Mouse (Mus musculus) brain, embryonic 14.5 days (tissue): Measurements from ENCODE around the gene Kcnip1.

Experiments
- CTCF ChIP-seq: fragments of 200-500 bp; IDR thresholded peaks from 2 replicates; pipeline ENCODE4 v1.5.1; 2012; ENCODE audit warnings: inconsistent platforms, mild to moderate bottlenecking, moderate library complexity, borderline replicate concordance; ENCODE audit not compliant: insufficient read depth, insufficient read length; ENCODE audit errors: extremely low read depth
- POLR2A ChIP-seq: fragments of 200-500 bp; IDR thresholded peaks from 2 replicates; pipeline ENCODE4 v1.6.1; 2012; ENCODE audit warnings: mild to moderate bottlenecking, inconsistent platforms, borderline replicate concordance; ENCODE audit not compliant: poor library complexity, insufficient read depth, insufficient read length, severe bottlenecking; ENCODE audit errors: extremely low read depth

DNA sequence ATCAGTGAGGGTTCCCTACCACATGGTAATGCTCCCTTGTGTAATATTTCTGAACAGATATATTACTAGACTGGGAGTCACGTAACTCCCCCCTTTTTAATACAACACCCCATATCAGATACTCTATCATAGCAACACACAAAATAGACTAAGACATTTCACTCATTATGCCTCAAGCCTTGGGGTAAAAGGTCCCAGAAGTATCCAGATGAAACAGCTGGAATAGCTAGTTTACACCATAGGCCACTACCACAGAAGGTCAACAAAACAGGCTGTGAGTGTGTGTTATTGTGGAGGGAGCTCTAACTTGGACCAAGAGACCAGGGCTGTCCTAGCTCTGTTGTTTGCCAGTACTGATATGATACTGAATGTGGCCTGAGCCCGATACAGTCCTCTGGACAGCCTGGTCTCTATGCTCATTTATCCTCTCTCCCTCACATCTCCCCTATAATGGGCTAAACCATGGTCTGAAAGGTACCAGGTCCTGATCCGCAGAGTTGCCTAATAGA lies 247.1 kb downstream of the Kcnip1 start:
- TF ChIP-seq CTCF, result no peak
- TF ChIP-seq POLR2A, result no peak
